Mouse (Mus musculus) right cerebral cortex, postnatal 10 days (tissue): ENCODE results near the gene Ucp2.
"Not testable (repeated sequence)": the region's sequence is repeated elsewhere in the genome, so short reads cannot be mapped to it uniquely, and the experiment has no call there.

ENCODE experiments used
- DNase-seq, 2 experiments: peaks; one replicate each; pipeline ENCODE4 v3.0.0; 2021; ENCODE audit warnings: low spot score in 2 of 2

Ucp2 gene

DNA sequence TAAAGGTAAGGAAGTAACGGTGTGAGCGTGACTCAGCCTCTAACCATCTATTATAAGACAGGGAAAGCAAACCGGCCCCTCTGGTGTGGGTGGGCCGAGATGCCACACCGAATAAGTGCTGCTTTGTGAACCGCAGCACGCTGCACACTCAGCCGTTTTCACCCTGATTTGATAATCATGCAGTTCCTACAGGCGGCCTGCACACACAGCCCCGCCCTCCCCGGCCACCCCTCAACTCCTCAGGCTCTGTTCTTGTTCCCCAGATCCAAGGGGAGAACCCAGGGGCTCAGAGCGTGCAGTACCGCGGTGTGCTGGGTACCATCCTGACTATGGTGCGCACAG lies 13.3 kb upstream of the Ucp2 start:
- no peak for DNase-seq

DNA sequence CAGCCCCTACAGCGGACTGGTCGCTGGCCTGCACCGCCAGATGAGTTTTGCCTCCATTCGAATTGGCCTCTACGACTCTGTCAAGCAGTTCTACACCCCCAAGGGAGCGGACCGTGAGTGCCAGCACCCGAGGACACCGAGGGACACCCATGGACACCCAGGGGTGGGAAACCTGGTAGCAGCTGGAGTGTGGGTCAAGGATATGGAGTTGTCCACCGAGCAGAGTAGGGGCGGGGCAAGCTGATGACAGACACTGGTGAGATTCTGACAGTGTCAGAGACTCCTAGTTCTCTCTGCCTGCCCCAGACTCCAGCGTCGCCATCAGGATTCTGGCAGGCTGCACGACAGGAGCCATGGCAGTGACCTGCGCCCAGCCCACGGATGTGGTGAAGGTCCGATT lies 13.0 kb upstream of the Ucp2 start:
- DNase-seq = no peak

DNA sequence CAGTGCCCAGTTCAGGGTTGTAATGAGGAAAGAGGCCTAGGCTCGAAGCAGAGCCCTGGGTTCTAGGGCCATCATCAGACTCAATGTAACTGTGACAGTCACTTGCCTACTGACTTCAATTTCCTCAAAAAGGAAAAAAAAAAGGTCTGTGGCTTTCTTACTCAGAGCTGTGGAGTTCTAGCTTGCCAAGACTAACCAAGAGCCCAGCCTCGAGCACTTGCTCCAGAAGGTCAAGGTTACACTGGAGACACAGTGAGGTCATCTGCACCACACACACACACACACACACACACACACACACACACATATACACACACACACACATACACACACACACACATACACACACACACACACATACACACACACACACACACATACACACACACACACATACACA lies 11.1 kb upstream of the Ucp2 start:
- not testable (repeated sequence) for DNase-seq

DNA sequence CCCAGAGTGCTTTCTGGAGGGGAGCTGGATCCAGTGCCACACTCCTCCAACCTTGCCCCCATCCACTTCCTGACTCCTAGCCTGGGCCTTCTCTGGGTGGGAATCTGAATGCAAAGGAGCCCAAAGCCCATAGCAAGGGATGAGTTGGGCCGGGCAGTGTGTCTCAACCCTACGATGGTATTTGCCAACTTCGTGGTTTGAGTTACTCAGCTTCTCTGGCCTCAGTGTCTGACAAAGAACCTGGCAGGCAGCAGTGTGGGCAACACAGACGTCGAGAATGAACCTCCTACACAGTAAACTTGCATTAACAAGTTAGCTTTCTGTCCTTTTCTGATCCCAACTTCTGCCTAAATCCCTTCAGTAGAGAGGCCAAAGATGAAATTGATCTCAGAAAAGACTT lies 8.6 kb upstream of the Ucp2 start:
- DNase-seq = no peak

DNA sequence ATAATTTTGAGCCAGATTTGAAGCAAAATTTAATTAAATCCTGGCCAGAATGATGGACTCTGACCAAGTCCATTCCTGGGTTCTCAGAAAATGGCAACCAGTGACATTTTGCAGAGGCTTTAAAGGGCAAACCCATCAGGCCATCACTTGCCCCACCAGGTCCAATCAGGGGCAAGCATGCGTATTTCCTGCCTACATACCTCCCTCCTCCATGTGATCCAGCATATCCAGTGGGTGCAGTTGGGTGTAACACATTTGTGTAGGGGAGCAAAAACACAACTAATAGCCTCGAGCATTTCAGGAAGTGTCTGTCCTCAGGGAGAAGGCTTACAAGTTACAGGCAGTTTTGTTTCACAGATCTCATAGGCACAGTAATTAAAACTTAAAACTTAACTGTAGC lies 5.8 kb upstream of the Ucp2 start:
- no peak for DNase-seq

DNA sequence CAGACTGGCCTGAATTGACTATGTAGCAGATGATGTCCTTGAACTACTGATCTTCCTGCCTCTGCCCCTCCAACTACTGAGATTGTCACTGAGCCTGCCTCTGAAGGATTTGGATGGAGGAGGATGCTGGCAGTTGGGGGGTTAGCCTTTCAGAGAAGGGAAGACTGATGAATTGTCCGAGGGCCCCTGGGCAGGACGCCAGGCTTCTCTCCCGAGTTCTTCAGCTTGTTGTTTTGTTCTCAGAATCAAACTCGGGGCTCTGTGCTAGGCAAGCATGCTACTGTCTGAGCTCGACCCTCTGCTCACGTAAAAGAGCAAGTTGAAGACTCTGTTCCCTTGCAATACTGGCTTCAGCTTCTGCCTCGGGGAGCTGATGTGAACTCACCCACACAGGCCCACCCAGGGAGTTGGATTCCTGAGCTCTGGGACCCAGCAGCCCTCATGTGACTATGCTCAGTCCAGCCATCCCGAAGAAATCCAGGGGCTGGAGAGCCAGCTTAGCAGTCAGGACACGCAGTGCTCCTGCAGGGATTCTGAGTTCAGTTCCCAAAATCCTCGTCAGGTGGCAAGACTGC lies 4.6 kb upstream of the Ucp2 start:
- DNase-seq = peak; percentile 60 to 72

DNA sequence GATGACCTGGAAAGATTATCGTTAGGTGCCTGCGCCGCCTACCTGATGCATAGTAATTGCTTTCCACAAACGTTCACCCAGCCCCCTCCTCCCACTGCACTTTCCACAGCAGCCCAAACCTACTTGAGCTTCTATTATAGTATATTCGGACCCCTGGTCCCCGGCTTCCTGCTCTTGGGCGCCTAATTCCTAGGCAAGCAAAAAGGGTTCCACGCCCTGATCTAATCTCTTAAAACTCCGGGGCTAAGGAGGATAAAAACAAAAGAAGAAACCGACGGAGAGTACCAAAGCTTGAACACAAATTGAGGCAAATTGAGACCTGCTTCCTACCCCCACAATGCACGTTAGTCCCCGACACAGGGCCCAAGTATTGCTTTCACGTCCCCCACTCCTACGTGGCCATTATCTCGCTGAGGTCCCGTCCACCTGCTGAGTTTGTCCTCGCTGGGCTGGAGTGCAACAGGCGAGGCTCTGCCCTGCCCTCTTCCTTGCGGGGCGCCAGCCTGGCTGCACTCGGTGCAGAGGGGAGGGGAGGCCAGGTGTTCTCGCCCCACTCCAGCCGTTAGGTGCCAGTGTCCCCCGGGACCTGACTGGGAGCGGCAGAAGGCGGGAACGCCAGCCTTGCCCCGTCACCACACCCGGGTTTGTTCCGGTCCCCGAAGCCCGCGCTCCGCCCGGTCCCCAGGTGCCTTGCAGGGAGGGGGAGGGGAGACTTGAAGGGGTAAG lies 583 bp upstream of the Ucp2 start:
- DNase-seq = no peak

DNA sequence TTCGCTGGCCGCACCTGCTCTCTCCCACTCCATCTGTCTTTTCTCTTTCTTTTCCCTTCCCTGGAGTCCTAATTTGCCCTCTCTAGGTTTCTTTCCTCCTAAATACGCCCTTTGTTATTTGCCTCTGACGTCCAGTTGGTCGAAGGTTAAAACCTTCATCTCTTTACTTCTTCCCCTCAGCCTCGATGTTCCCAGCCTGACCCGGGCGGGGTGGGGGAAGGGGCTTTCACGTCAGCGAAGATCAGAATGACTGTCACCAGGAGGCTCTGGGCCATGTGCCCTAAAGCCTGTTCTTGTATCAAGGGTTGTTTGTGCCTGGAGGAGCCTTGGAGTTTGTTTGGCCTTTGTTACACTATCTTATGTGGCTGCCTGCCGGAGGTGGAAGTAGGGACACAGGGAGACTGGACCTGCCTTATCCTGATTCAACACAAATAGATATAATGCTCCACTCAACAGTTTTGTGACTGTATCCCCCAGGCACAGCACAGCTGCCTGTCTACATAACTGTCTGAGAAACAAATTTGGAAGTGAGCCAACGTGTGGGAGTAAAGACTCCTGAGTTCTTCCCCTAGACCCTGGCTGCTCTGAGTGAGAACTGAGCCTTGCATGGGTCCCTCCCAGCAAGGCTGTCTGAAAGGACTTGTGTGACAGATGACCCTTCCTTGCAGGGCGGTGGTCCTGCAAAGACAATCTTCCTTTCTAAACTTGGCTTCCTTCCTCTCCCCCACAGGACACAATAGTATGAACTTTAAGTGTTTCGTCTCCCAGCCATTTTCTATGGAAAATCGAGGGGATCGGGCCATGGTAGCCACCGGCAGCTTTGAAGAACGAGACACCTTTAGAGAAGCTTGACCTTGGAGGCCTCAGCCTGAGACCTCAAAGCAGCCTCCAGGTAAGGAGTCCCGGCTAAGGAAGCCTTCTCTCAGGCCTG lies 612 bp downstream of the Ucp2 start:
- DNase-seq = peak in 1 of 2 experiments; percentile 71

DNA sequence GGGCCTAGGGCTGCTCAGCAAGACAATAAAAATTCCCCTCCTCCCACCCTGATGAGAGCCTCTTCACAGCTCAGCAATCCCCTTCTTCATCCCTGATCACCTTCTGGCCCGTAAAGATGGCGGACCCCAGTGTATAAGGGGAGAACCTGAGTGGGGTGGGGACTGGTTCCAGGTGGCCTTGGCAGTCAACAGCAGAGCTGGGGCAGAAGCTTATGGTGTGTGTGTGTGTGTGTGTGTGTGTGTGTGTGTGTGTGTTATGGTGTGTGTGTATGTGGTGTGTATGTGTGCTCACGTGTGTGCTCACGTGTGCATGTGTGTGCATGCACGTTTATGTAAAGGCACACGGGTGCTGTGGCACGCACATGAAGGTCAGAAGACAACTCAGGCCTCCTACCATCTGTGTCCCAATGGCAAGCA lies 1.3 kb downstream of the Ucp2 start:
- DNase-seq = no peak

DNA sequence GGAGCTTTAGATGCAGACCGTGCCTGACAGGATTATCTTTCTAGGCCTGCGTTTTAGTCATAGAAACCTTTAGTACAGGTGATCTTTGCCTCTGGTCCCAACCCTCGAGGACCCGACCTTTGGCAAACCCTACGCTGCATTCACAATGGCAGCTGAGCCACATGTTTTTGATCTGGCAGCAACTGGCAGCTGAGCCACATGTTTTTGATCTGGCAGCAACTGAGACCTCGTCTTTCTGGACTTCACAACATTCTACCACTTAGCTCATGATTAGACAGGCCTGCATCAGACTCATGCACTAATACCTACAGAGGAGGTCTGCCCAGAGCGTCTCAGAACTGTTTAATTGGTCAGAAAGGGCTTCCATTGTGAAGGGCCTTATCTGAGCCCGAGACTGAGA lies 1.9 kb downstream of the Ucp2 start:
- DNase-seq = no peak

DNA sequence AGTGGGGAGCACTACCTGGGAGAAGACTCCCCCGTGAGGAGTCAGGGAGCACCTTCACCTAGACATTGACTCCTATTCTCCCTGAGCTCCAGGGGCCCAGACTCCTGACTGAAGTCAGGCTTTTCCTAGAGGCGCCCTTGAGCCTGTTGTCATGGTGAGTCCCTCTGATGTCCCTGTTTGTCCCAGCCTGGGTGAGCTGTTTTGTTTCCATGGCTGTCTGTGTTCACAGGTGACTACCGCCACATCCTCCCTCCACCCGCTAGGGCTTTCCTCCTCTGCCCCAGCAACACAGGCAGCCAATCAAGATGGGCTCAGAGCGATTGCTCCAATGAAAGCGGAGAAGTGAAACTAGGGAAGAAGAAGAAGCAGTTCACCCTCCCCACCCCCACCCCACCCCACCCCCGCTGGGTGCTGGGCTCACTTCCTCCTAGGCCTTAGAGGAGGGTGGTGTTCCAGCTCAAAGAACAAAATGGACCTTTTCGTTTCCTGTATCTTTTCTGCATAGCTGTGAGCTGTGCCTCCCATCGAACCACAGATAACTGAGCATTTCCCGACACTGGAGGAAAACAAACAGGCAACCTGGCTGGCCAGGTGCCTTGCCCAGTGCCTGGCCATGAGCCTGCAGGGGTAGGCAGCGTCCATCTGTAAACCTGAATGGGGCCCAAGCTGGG lies 2.6 kb downstream of the Ucp2 start:
- DNase-seq = peak; percentile 85 to 92

DNA sequence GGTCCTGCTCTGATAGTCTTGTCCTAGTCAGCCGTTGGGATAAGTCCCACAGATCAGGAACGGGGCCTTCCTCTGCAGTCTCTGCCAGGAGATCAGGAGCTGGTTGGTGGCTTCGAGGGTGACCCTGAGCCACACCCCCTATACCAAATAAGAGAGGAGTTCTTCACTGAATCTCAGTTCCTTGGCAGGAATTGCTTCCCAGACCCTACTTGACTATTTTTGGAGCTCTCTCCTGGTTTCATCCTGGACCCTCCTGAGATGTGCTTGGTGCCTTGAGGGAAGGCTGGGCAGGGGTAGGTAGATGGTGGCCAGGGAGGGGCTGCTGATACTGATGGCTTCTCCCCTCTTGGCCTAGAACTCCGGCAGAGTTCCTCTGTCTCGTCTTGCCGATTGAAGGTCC lies 3.2 kb downstream of the Ucp2 start:
- no peak for DNase-seq

DNA sequence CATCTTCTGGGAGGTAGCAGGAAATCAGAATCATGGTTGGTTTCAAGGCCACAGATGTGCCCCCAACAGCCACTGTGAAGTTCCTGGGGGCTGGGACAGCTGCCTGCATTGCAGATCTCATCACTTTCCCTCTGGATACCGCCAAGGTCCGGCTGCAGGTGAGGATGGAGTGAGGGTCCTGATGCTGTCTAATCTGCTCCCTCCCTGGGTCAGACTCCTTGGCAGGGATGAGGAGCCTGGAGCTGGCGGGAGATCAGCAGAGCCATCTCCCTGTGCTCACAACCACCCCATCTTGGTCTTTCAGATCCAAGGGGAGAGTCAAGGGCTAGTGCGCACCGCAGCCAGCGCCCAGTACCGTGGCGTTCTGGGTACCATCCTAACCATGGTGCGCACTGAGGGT lies 3.7 kb downstream of the Ucp2 start:
- DNase-seq = no peak

DNA sequence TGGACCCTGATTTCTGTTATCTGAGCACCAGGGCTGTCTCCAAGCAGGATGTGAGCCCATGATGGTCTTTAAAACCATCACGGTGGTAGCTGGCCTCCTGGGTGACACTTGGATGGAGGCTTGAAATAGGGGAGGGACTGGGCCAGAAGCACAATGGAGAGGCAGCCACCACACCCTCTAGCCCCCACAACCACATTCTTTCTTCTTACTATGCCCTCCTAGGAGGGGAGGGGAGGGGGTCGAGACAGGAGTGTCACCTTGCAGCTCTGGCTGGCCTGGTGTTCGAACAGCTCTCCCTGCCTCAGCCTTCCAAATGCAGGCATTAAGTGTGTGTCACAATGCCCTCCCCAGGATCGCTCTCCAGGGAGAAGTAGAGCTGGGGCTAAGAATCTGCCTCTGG lies 4.3 kb downstream of the Ucp2 start:
- no peak for DNase-seq

DNA sequence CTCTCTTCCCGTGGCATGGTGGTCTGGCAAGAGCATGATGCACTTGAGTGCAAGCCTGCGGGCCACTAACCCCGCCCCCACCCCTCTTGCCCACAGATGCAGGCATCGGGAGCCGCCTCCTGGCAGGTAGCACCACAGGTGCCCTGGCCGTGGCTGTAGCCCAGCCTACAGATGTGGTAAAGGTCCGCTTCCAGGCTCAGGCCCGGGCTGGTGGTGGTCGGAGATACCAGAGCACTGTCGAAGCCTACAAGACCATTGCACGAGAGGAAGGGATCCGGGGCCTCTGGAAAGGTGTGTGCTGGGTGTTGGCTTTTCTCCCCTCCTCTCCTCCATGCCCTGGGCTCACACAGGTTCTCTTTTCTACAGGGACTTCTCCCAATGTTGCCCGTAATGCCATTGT lies 4.8 kb downstream of the Ucp2 start:
- DNase-seq = no peak

DNA sequence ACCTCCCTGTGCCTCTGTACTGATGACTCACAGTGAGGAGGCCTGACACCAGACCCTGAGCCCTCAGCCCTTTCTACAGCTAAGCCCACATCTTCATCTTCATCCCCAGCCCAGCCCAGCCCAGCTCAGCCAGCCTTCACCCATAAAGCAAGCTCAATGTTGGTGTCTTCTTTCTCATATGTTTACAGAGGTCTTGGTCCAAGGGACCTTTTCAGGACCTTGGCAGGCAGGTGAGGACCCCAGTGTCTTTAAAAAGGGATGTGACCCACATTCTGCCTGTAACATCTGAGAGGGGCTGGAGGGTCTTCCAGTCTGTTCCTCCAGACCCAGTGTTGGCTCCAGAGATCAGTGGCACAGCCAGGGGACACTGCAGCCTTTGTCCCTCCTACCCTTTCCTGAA lies 6.3 kb downstream of the Ucp2 start:
- DNase-seq = no peak

DNA sequence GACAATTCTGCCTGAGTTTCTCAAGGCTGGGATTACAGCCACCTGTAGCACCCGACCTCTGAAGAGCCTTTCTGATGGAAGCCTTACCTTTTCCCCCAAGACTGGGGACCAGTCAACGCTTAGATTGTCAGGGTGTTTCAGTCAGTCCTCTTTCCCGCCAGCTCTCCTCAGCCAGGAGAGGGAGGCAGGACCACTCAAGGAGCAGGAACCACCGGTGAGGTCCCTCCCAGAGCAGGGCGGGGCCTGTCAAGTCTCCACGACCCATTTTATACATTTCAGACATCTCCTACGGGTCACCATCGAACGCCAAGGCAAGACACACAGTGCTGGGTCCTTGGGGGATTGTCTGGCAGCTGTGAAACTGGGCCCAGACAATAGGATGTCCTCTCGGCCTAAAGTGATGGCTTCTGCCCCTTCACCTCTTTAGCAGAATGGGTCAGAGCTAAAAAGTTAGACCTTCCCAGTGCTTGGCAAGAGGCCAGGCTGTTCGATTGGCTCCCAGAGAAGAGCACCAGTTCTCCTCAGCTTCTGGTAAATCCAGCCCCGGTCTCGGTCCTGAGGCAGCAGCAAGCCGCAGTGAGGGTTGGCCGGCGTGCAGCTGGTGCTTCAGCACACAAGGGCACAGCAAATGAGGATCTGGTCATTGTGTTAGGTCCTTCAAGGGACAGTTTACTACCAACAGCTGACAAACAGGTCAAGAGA lies 7.3 kb downstream of the Ucp2 start:
- DNase-seq = no peak

DNA sequence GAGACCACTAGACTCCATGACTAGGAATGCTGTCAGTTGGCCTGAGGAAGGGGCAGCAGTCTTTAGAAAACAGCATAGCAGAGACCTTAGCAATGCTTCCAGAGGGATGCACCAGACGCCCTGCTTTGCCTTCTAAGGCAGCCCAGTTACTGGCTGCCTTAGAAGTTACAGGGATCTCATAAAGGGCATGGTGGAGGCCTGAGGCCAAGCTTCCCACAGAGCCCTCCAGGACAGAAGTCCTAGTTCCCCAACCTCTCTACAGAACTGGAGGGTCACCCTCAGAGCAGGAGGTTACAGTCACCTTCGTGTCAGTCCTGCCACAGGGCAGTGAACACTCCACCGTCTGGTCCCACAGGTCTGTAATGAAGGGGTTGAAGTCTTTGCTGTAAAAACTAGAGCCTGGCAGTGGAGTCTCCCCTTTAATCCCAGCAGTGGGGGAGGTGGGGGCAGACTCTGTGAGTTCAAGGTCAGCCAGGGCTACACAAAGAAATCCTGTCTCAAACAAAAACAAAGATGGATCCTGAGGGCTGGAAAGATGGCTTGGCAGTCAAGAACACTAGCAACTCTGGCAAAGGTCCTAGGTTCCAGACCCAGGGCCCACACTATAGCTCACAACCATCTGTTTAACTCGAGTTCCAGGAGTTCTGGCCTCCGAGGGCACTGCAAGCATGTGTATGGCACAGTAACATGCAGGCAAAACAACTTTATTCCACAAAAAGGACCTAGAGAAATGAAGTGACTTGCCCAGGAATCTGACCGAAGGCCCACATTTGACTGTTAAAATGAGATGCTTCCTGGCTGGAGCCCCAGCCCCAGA lies 8.1 kb downstream of the Ucp2 start:
- DNase-seq = no peak

DNA sequence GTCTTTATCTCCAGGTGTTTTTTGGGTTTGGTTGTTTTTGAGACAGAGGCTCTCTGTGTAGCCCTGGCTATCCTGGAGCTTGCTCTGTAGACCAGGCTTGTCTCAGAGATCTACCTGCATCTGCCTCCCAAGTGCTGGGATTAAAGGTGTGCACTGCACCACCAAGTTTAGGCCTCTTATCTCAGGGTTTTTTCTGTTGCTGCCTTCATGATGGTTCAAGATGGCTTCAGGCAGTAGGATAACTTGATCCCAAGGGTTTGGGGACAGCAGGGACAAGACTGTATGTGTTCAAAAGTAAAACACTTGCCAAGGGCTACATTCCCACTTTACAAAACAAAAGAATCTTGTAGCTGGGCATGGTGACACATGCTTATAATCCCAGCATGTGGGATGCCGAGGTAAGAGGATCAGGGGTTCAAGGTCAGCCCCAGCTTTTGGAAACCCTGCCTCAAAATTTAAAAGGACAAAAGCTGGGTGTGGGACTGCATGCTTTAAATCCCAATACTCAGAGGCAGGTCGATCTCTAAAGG lies 8.8 kb downstream of the Ucp2 start:
- no peak for DNase-seq

DNA sequence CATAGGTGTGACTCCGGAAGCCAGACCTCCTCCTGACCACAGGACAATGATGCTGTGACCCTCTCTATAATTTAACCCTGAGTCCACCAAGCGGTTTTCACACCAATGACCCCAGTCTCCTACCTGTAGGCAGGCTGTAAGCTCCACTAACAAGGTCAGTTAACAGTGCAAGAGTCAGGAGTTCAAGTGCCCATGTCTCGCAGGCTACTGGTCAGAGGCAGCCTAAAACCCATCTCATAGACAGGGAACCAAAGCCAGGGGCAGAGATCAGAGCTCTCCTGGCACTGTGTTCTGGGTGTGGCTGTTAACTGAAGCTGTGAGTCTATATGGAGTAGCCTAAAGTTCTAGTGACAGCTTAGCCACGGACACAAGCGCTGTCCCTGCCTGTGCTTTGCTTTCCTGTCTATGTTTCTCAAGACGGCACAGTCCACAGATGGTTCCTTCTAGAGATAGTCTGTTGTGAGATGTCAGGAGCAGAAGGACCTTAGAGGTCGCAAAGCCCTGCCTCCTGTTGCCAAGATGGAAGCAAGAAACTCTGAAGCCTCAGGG lies 9.3 kb downstream of the Ucp2 start:
- DNase-seq = no peak
